Mouse (Mus musculus) hindbrain, embryonic 11.5 days (tissue): ENCODE results near the gene Rassf1. TPM values are rescaled to one million over a fixed set of nuclear protein-coding genes. Genes with fewer than 3 reads are reported as not detected.

Experiments
- ATAC-seq: fragments of 200-750 bp; cut with Nextera tagmentation; 2 replicates; pipeline ENCODE4 v1.8.0; 2017; ENCODE audit warnings: mild to moderate bottlenecking, moderate TSS enrichment, moderate library complexity; ENCODE audit not compliant: low FRiP score
- DNase-seq: peaks from one replicate; pipeline ENCODE4 v3.0.0-alpha.2; 2015; ENCODE audit warnings: low spot score
- H3K27ac ChIP-seq: fragments of 300-500 bp; sonication (generic); 2 replicates; pipeline ENCODE4 v1.5.1; 2014; ENCODE audit warnings: mild to moderate bottlenecking, low read depth, low read length
- H3K27me3 ChIP-seq: fragments of 300-500 bp; sonication (generic); 2 replicates; pipeline ENCODE4 v1.6.1; 2014; ENCODE audit warnings: mild to moderate bottlenecking, low read length, moderate library complexity, mixed read lengths; ENCODE audit not compliant: control insufficient read depth, insufficient read depth
- H3K36me3 ChIP-seq: fragments of 300-500 bp; sonication (generic); 2 replicates; pipeline ENCODE4 v1.6.1; 2014; ENCODE audit warnings: mild to moderate bottlenecking, low read length, moderate library complexity, mixed read lengths; ENCODE audit not compliant: control insufficient read depth, insufficient read depth
- H3K4me1 ChIP-seq: fragments of 300-500 bp; sonication (generic); replicated peaks from 2 replicates; pipeline ENCODE4 v1.6.1; 2014; ENCODE audit warnings: low read length, mixed read lengths; ENCODE audit not compliant: control insufficient read depth, insufficient read depth
- H3K4me2 ChIP-seq: fragments of 300-500 bp; sonication (generic); replicated peaks from 2 replicates; pipeline ENCODE4 v1.6.1; 2014; ENCODE audit warnings: mild to moderate bottlenecking, low read depth, low read length
- H3K4me3 ChIP-seq: fragments of 300-500 bp; sonication (generic); 2 replicates; pipeline ENCODE4 v1.5.1; 2014; ENCODE audit warnings: low read depth, low read length
- H3K9ac ChIP-seq: fragments of 300-500 bp; sonication (generic); 2 replicates; pipeline ENCODE4 v1.6.1; 2014; ENCODE audit warnings: low read depth, low read length
- H3K9me3 ChIP-seq: fragments of 300-500 bp; sonication (generic); 2 replicates; pipeline ENCODE4 v1.6.1; 2016; ENCODE audit warnings: low read length; ENCODE audit not compliant: control insufficient read depth
- WGBS: fragments of 180-500 bp; shearing (Covaris S2); extraction: QIAGEN DNeasy Blood & Tissue Kit; methylation state at CpG from one replicate; pipeline ENCODE4 v1.1.7; 2014; 5-methylcytosine and 5-hydroxymethylcytosine counted together
- polyA plus RNA-seq: library from polyadenylated mRNA; unstranded; fragments of >200 nt; fragmentation: Nextera tagmentation; extraction: Ambion mirVana; gene quantifications from 2 replicates; pipeline ENCODE4 v1.2.1, GENCODE M21; 2014

Rassf1 gene
- polyA plus RNA-seq, 1 experiment from 2014 or later = 39.7 TPM

GRCm38 (mm10) chr9:107596619-107597569 is 45.5 kb downstream of the Rassf1 start:
- DNase-seq (no peak), ATAC-seq (no peak)
- Histone ChIP-seq H3K27ac (no peak overlapping the region), H3K4me1 (no peaks in the 10 kb centered on the region), H3K9ac (no peak overlapping the region), H3K27me3 (no peaks in the 10 kb centered on the region), H3K36me3 (no peaks in the 10 kb centered on the region), H3K4me2 (no peak overlapping the region), H3K4me3 (no peak overlapping the region), H3K9me3 (no peaks in the 10 kb centered on the region)
- WGBS = 92% methylated on average over 11 of the region's 11 CpGs

GRCm38 (mm10) chr9:107598385-107598784 is 47.0 kb downstream of the Rassf1 start:
- 0 out of 2 replicates have a peak, but pooled peaks cover 2% of the 10 kb centered on the region for H3K4me1 ChIP-seq
- no peaks in the 10 kb centered on the region for H3K9me3 ChIP-seq
- H3K4me3 ChIP-seq = no peak overlapping the region
- 77% methylated on average over 5 of the region's 5 CpGs for WGBS
- no peaks in the 10 kb centered on the region for H3K27me3 ChIP-seq
- ATAC-seq = no peak
- no peaks in the 10 kb centered on the region for H3K36me3 ChIP-seq
- DNase-seq = no peak
- H3K27ac ChIP-seq = no peak overlapping the region
- no peak overlapping the region for H3K4me2 ChIP-seq
- H3K9ac ChIP-seq = no peak overlapping the region

- ATAC-seq (no peak), DNase-seq (no peak)
- H3K27me3 ChIP-seq = no peaks in the 10 kb centered on the region
- H3K4me1 ChIP-seq = peaks cover 7% of the 10 kb centered on the region; the same call in 1 of the 2 replicates
- WGBS = 92% methylated on average over 9 of the region's 9 CpGs
- H3K36me3 ChIP-seq = no peaks in the 10 kb centered on the region
- H3K4me3 ChIP-seq = no peak overlapping the region
- H3K9ac ChIP-seq = no peak overlapping the region
- no peak overlapping the region for H3K27ac ChIP-seq
- no peaks in the 10 kb centered on the region for H3K9me3 ChIP-seq
- no peak overlapping the region for H3K4me2 ChIP-seq
These were observed 48.1 kb downstream of the Rassf1 start for GRCm38 (mm10) chr9:107599433-107599832.

GRCm38 (mm10) chr9:107599842-107600241 is 48.5 kb downstream of the Rassf1 start:
- no peaks in the 10 kb centered on the region for H3K27me3 ChIP-seq
- H3K4me3 ChIP-seq = no peak overlapping the region
- no peak for DNase-seq
- H3K9me3 ChIP-seq = no peaks in the 10 kb centered on the region
- ATAC-seq = no peak
- H3K36me3 ChIP-seq = no peaks in the 10 kb centered on the region
- H3K4me2 ChIP-seq = no peak overlapping the region
- peaks cover 10% of the 10 kb centered on the region for H3K4me1 ChIP-seq
- 71% methylated on average over 14 of the region's 14 CpGs for WGBS
- no peak overlapping the region for H3K9ac ChIP-seq
- H3K27ac ChIP-seq = no peak overlapping the region

GRCm38 (mm10) chr9:107600745-107601144 is 49.4 kb downstream of the Rassf1 start:
- no peak overlapping the region for H3K27ac ChIP-seq
- no peak overlapping the region for H3K4me3 ChIP-seq
- WGBS = 82% methylated on average over 12 of the region's 12 CpGs
- no peak for ATAC-seq
- no peaks in the 10 kb centered on the region for H3K36me3 ChIP-seq
- no peaks in the 10 kb centered on the region for H3K27me3 ChIP-seq
- no peak overlapping the region for H3K4me2 ChIP-seq
- H3K9me3 ChIP-seq = no peaks in the 10 kb centered on the region
- H3K9ac ChIP-seq = no peak overlapping the region
- peaks cover 13% of the 10 kb centered on the region for H3K4me1 ChIP-seq
- DNase-seq = no peak

GRCm38 (mm10) chr9:107601275-107601674 is 49.9 kb downstream of the Rassf1 start:
- H3K27me3 ChIP-seq = no peaks in the 10 kb centered on the region

GRCm38 (mm10) chr9:107602068-107602648 is 50.8 kb downstream of the Rassf1 start:
- H3K4me3 ChIP-seq = no peak overlapping the region
- H3K4me1 ChIP-seq = peaks cover 13% of the 10 kb centered on the region
- no peaks in the 10 kb centered on the region for H3K36me3 ChIP-seq
- H3K4me2 ChIP-seq = no peak overlapping the region
- ATAC-seq = peak; percentile 34; the same call in 1 of the 2 replicates
- H3K27ac ChIP-seq = no peak overlapping the region
- no peaks in the 10 kb centered on the region for H3K9me3 ChIP-seq
- WGBS = 12% methylated on average over 10 of the region's 10 CpGs
- no peak overlapping the region for H3K9ac ChIP-seq
- peak; percentile 98 for DNase-seq
- H3K27me3 ChIP-seq = no peaks in the 10 kb centered on the region

More at GRCm38 (mm10) chr9:107601275-107601674, 49.9 kb downstream of the Rassf1 start:
- H3K9ac ChIP-seq = no peak overlapping the region
- DNase-seq (no peak), ATAC-seq (no peak)
- peaks cover 13% of the 10 kb centered on the region for H3K4me1 ChIP-seq
- no peak overlapping the region for H3K4me2 ChIP-seq
- 92% methylated on average over 11 of the region's 11 CpGs for WGBS
- no peaks in the 10 kb centered on the region for H3K9me3 ChIP-seq
- no peaks in the 10 kb centered on the region for H3K36me3 ChIP-seq
- no peak overlapping the region for H3K27ac ChIP-seq
- H3K4me3 ChIP-seq = no peak overlapping the region

- 75% methylated on average over 6 of the region's 6 CpGs for WGBS
- no peaks in the 10 kb centered on the region for H3K9me3 ChIP-seq
- no peaks in the 10 kb centered on the region for H3K27me3 ChIP-seq
- no peak overlapping the region for H3K9ac ChIP-seq
- ATAC-seq (no peak), DNase-seq (no peak)
- H3K4me2 ChIP-seq = no peak overlapping the region
- H3K27ac ChIP-seq = no peak overlapping the region
- no peaks in the 10 kb centered on the region for H3K36me3 ChIP-seq
- H3K4me1 ChIP-seq = peaks cover 16% of the 10 kb centered on the region
- no peak overlapping the region for H3K4me3 ChIP-seq
These were observed 51.9 kb downstream of the Rassf1 start for GRCm38 (mm10) chr9:107603251-107603650.
